Mouse (Mus musculus) intestine, embryonic 16.5 days (tissue): ENCODE data around the gene Gm42674. TPM values are rescaled to one million over a fixed set of nuclear protein-coding genes. Genes with fewer than 3 reads are reported as not detected.

Experiments
- ATAC-seq: fragments of 200-750 bp; cut with Nextera tagmentation; 2 replicates; pipeline ENCODE4 v1.8.0; 2017; ENCODE audit warnings: moderate TSS enrichment, moderate library complexity
- H3K27ac ChIP-seq: fragments of 300-500 bp; sonication (generic); 2 replicates; pipeline ENCODE4 v1.5.1; 2014; ENCODE audit warnings: mild to moderate bottlenecking, low read length
- H3K27me3 ChIP-seq: fragments of 300-500 bp; sonication (generic); replicated peaks from 2 replicates; pipeline ENCODE4 v1.6.1; 2014; ENCODE audit warnings: low read length, control low read depth, mixed read lengths; ENCODE audit not compliant: control insufficient read depth, insufficient read depth
- H3K36me3 ChIP-seq: fragments of 300-500 bp; sonication (generic); 2 replicates; pipeline ENCODE4 v1.6.1; 2014; ENCODE audit warnings: low read length, control low read depth; ENCODE audit not compliant: control insufficient read depth, insufficient read depth
- H3K4me1 ChIP-seq: fragments of 300-500 bp; sonication (generic); 2 replicates; pipeline ENCODE4 v1.6.1; 2014; ENCODE audit warnings: low read length, control low read depth, mixed read lengths; ENCODE audit not compliant: control insufficient read depth, insufficient read depth
- H3K4me2 ChIP-seq: fragments of 300-500 bp; sonication (generic); 2 replicates; pipeline ENCODE4 v1.6.1; 2014; ENCODE audit warnings: low read depth, low read length, control low read depth
- H3K4me3 ChIP-seq: fragments of 300-500 bp; sonication (generic); 2 replicates; pipeline ENCODE4 v1.5.1; 2014; ENCODE audit warnings: mild to moderate bottlenecking, low read length
- H3K9ac ChIP-seq: fragments of 300-500 bp; sonication (generic); 2 replicates; pipeline ENCODE4 v1.6.1; 2014; ENCODE audit warnings: low read depth, low read length
- H3K9me3 ChIP-seq: fragments of 300-500 bp; sonication (generic); 2 replicates; pipeline ENCODE4 v1.6.1; 2016; ENCODE audit warnings: low read length, control low read depth; ENCODE audit not compliant: control insufficient read depth
- WGBS: fragments of 180-500 bp; shearing (Covaris S2); extraction: QIAGEN DNeasy Blood & Tissue Kit; methylation state at CpG from one replicate; pipeline ENCODE4 v1.1.7; 2014; 5-methylcytosine and 5-hydroxymethylcytosine counted together
- polyA plus RNA-seq: library from polyadenylated mRNA; unstranded; fragments of >200 nt; fragmentation: Nextera tagmentation; extraction: Ambion mirVana; gene quantifications from 2 replicates; pipeline ENCODE4 v1.2.1, GENCODE M21; 2015

Gm42674 gene
- polyA plus RNA-seq, 1 experiment from 2014 or later = not detected

DNA sequence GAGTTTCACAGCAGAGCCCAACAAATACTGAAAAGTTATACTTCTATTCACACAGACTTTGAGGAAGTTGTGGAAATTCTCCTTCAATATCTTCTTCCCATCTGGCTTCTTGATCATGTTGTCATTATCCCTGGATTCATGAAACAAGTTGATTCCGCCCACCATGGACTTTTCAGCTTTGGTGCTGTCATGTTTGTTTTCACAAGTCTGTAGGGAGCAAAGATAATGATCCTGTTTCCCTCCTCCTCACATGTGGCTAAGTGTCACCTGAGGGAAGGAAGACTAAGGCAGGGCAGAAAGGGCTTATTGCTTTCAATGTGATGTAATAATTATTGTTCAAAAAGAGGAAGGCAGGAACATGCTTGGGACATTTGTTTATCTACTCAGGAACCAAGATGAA is 45.6 kb downstream of the Gm42674 start:
- Histone ChIP-seq H3K4me2 (no peak overlapping the region), H3K36me3 (no peaks in the 10 kb centered on the region), H3K9me3 (no peaks in the 10 kb centered on the region), H3K4me3 (no peak overlapping the region), H3K27ac (no peak overlapping the region), H3K27me3 (no peaks in the 10 kb centered on the region), H3K4me1 (no peaks in the 10 kb centered on the region), H3K9ac (no peak overlapping the region)
- WGBS = 81% methylated on average over 1 of the region's 1 CpGs
- no peak for ATAC-seq

DNA sequence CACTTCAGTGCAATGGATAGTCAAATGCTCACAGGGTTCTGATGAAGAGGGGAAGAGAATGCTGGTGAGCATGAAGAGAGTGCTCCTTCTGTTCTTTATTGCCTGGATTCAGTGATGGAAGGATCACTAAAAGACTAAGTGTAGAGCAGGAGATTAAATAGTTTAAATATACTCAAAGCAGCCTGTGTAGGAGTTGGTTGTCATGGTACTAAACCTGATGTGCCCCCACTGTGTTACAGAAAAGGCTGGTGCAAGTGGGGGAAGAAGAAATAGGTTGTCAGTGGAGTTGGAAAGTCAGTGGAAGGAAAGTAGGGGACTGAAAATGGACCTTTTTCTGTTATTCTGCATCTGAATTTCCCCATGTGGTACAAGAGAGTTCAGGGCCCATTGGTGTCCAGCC is 47.3 kb downstream of the Gm42674 start:
- Histone ChIP-seq H3K4me3 (no peak overlapping the region), H3K4me1 (no peaks in the 10 kb centered on the region)
- ATAC-seq = no peak

DNA sequence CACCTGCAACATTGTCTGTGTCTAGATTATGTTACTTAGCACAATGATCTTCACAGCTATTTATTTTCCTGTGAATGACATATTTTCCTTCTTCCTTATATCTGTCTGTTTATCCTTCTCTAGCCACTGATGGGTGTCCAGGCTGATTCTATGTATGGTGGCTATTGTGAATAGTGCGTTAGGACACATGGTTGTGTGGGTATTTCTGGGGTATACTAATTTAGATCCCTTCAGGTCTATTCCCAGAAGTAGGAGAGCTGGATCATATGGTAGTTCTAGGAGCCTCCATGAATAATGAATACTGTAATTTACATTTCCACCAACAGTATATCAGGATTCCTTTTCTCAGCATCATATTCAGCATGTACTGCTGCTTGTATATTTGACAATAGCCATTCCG is 48.1 kb downstream of the Gm42674 start:
- H3K9ac ChIP-seq = no peak overlapping the region
- H3K4me2 ChIP-seq = no peak overlapping the region
- 90% methylated on average over 2 of the region's 2 CpGs for WGBS
- no peak for ATAC-seq
- no peaks in the 10 kb centered on the region for H3K4me1 ChIP-seq
- H3K9me3 ChIP-seq = no peaks in the 10 kb centered on the region
- H3K36me3 ChIP-seq = no peaks in the 10 kb centered on the region
- no peak overlapping the region for H3K4me3 ChIP-seq
- H3K27me3 ChIP-seq = no peaks in the 10 kb centered on the region; the same call in 1 of the 2 replicates
- H3K27ac ChIP-seq = no peak overlapping the region

More for the DNA sequence above, 47.3 kb downstream of the Gm42674 start:
- no peaks in the 10 kb centered on the region; the same call in 1 of the 2 replicates for H3K27me3 ChIP-seq
- H3K4me2 ChIP-seq = no peak overlapping the region
- no peak overlapping the region for H3K9ac ChIP-seq
- no peaks in the 10 kb centered on the region for H3K9me3 ChIP-seq
- no peak overlapping the region for H3K27ac ChIP-seq
- H3K36me3 ChIP-seq = no peaks in the 10 kb centered on the region

GRCm38 (mm10) chr3:90652878-90653508 is 51.3 kb downstream of the Gm42674 start:
- 36% methylated on average over 5 of the region's 5 CpGs for WGBS
- peak; percentile 78 for ATAC-seq

DNA sequence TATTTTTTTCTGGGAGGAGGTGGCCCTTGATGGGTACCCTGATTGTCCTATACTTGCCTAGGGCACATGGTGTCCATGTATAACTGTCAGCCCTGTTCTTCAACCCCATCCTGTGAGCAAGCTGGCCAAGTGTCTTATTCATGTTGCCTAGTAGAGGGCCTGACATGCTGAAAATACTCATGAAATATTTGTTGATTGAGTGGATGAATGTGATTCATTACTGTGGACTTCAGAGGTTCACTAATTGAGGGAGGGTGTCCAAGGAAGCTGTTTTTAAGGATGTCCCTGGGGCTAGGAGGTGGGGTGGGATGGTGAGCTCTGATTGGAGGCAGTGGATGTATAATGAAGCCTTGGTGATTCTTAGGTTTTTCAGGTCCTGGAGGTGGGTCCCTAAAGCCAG is 52.0 kb downstream of the Gm42674 start, which contains the start of gene S100a7a:
Gene S100a7a (plus strand): TSS at position 301 of the 400 bp plus-strand sequence.
- Histone ChIP-seq H3K9me3 (no peaks in the 10 kb centered on the region), H3K4me3 (no peak within 1 kb of the TSS), H3K36me3 (no peaks in the 10 kb centered on the region), H3K27ac (no peak within 1 kb of the TSS), H3K4me2 (no peak within 1 kb of the TSS), H3K4me1 (no peaks in the 10 kb centered on the region), H3K27me3 (no peaks in the 10 kb centered on the region; the same call in 1 of the 2 replicates), H3K9ac (no peak within 1 kb of the TSS)
- ATAC-seq = no peak

More at GRCm38 (mm10) chr3:90652878-90653508, 51.3 kb downstream of the Gm42674 start:
- H3K9me3 ChIP-seq = no peaks in the 10 kb centered on the region
- no peaks in the 10 kb centered on the region; the same call in 1 of the 2 replicates for H3K27me3 ChIP-seq
- no peak overlapping the region for H3K27ac ChIP-seq
- no peak overlapping the region for H3K4me2 ChIP-seq
- no peaks in the 10 kb centered on the region for H3K4me1 ChIP-seq
- no peak overlapping the region for H3K4me3 ChIP-seq
- no peak overlapping the region for H3K9ac ChIP-seq
- H3K36me3 ChIP-seq = no peaks in the 10 kb centered on the region

Other genes starting within 250 kb of the Gm42674 start
- gene Slc27a3, start 212.0 kb upstream of the Gm42674 start, polyA plus RNA-seq = 8.4 and 8.6 TPM in 2 replicates
- gene Ints3, start 168.3 kb upstream of the Gm42674 start, polyA plus RNA-seq = 20.2 and 22.1 TPM in 2 replicates
- 5.6 and 6.6 TPM in 2 replicates for gene Npr1, start 136.0 kb upstream of the Gm42674 start, polyA plus RNA-seq
- gene Ilf2, start 125.8 kb upstream of the Gm42674 start, polyA plus RNA-seq = 125 and 140 TPM in 2 replicates
- 74.7 and 79.4 TPM in 2 replicates for gene Snapin, start 110.9 kb upstream of the Gm42674 start, polyA plus RNA-seq
- gene Chtop, start 92.4 kb upstream of the Gm42674 start, polyA plus RNA-seq = 90.4 and 99.8 TPM in 2 replicates
- 142 and 192 TPM in 2 replicates for gene S100a1, start 87.5 kb upstream of the Gm42674 start, polyA plus RNA-seq
- 38.5 and 40.8 TPM in 2 replicates for gene S100a13, start 87.5 kb upstream of the Gm42674 start, polyA plus RNA-seq
- gene S100a14, start 75.0 kb upstream of the Gm42674 start, polyA plus RNA-seq = 7.1 and 10.7 TPM in 2 replicates
- gene S100a16, start 64.7 kb upstream of the Gm42674 start, polyA plus RNA-seq = 99.1 and 113 TPM in 2 replicates
- 0.23 and 0.29 TPM in 2 replicates for gene S100a3, start 41.3 kb upstream of the Gm42674 start, polyA plus RNA-seq
- gene S100a2, start 11.7 kb upstream of the Gm42674 start, polyA plus RNA-seq = not detected in 2 replicates
- gene S100a4, start 1.9 kb downstream of the Gm42674 start, polyA plus RNA-seq = 3.6 and 4.0 TPM in 2 replicates
- 13.2 and 16.0 TPM in 2 replicates for gene S100a5, start 6.6 kb downstream of the Gm42674 start, polyA plus RNA-seq
- gene S100a6, start 11.0 kb downstream of the Gm42674 start, polyA plus RNA-seq = 376 and 422 TPM in 2 replicates
- gene S100a7a, start 52.1 kb downstream of the Gm42674 start, polyA plus RNA-seq = 0.17 and 0.42 TPM in 2 replicates
- gene S100a8, start 67.1 kb downstream of the Gm42674 start, polyA plus RNA-seq = 14.9 and 30.6 TPM in 2 replicates
- gene S100a9, start 93.8 kb downstream of the Gm42674 start, polyA plus RNA-seq = 10.1 and 27.1 TPM in 2 replicates
- not detected in 2 replicates for gene Pglyrp4, start 125.0 kb downstream of the Gm42674 start, polyA plus RNA-seq
- not detected in 2 replicates for gene Gm5849, start 176.0 kb downstream of the Gm42674 start, polyA plus RNA-seq